Comparison of ENCODE assay signal across 14 mouse cellular contexts in the genomic region with DNA sequence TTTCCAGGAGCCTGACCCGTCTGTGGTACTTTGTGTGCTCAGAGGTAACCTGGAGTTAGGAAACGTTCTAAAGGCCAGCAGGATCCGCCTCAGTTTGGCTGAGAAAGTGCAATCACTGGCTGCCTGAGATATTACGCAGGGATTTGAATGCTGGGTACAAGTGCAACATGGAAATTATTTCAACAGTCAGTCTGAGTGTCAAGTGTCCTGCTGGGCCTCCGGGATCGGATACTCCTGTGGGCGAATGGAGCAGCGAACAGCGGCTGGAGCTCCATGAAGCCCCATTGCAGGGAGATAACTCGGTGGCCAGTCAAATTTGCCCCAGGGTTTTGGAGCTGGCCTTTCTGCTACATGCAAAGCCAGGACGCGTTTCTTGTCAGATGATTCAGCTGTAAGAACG.
DNase-seq lines count a peak whose midpoint lies in the region; ATAC-seq and TF ChIP-seq lines count a peak whose summit lies in the region.
"Had no signal": no experiment of that assay in that cellular context is flagged by ENCODE, and none has a peak within 500 bp of the region (broad histone marks: within the 10 kb centered on the region; RNA-seq: fewer than 3 reads in every experiment).

No protein-coding gene starts in this region.

- TF ChIP-seq POLR2A in myocyte (IDR thresholded peaks at IDR 0.05; ENCODE audit: insufficient read length, low read depth) = no peak

- no peak for DNase-seq in cerebellum, adult 11 months
- DNase-seq in liver = no peak
- peak; percentile 87 for DNase-seq in gastrocnemius, postnatal 25 days
- no peak for DNase-seq in c-Kit-positive CD71-positive TER-119-positive erythroid progenitor cells, embryonic 14.5 days (ENCODE audit: low spot score)
- DNase-seq in cerebellum, adult 8-10 months = no peak

- H3K4me2 ChIP-seq in liver, embryonic 16.5 days (ENCODE audit: low read depth, low read length) = no peak overlapping the region
- H3K4me2 ChIP-seq in myocyte (ENCODE audit: low read depth) = peak overlapping the region; percentile 87
- H3K4me2 ChIP-seq: hindbrain, embryonic 15.5 days; midbrain, embryonic 12.5 days; neural tube, embryonic 12.5 days had no signal

- H3K27me3 ChIP-seq in liver, embryonic 16.5 days (ENCODE audit: control insufficient read depth, insufficient read depth, low read depth, low read length) = no peaks in the 10 kb centered on the region
- no peaks in the 10 kb centered on the region for H3K27me3 ChIP-seq in myocyte (ENCODE audit: control insufficient read depth, insufficient read depth, insufficient read length)
- H3K27me3 ChIP-seq: hindbrain, embryonic 15.5 days; midbrain, embryonic 12.5 days; neural tube, embryonic 12.5 days had no signal

- H3K4me1 ChIP-seq in liver, embryonic 16.5 days (ENCODE audit: control insufficient read depth, low read depth, low read length) = no peaks in the 10 kb centered on the region

- H3K27ac ChIP-seq in liver, embryonic 16.5 days (ENCODE audit: low read length) = no peak overlapping the region
- H3K27ac ChIP-seq: hindbrain, embryonic 15.5 days; kidney, postnatal 0 days; liver, embryonic 14.5 days; midbrain, embryonic 12.5 days; neural tube, embryonic 12.5 days; stomach, postnatal 0 days had no signal

- no peaks in the 10 kb centered on the region for H3K79me2 ChIP-seq in myocyte (ENCODE audit: control insufficient read depth, insufficient read depth)

- no peaks in the 10 kb centered on the region for H3K36me3 ChIP-seq in liver, embryonic 16.5 days (ENCODE audit: control insufficient read depth, insufficient read depth)
- H3K36me3 ChIP-seq in myocyte (ENCODE audit: control insufficient read depth, insufficient read depth) = no peaks in the 10 kb centered on the region
- H3K36me3 ChIP-seq: hindbrain, embryonic 15.5 days; midbrain, embryonic 12.5 days; neural tube, embryonic 12.5 days had no signal

- H3K4me3 ChIP-seq in liver, embryonic 16.5 days (ENCODE audit: low read depth, low read length) = no peak overlapping the region
- H3K4me3 ChIP-seq in myocyte = peak overlapping the region; percentile 15
- H3K4me3 ChIP-seq: hindbrain, embryonic 15.5 days; midbrain, embryonic 12.5 days; neural tube, embryonic 12.5 days had no signal

- WGBS in liver, embryonic 16.5 days (ENCODE audit: insufficient replicate concordance) = 72% methylated on average over 13 of the region's 13 CpGs

- no peak overlapping the region for H3ac ChIP-seq in myocyte (ENCODE audit: control insufficient read depth, insufficient read length)

- peak; percentile 34 for ATAC-seq in cerebellum, adult (ENCODE audit: insufficient number of reproducible peaks, low FRiP score, low TSS enrichment)
- ATAC-seq in liver, embryonic 16.5 days (ENCODE audit: low read depth) = 0 out of 2 replicates have a peak, but pooled peaks have one; percentile 32

- H3K9me3 ChIP-seq in liver, embryonic 16.5 days (replicated peaks; ENCODE audit: control insufficient read depth, low read length) = no peaks in the 10 kb centered on the region
- H3K9me3 ChIP-seq: hindbrain, embryonic 15.5 days; midbrain, embryonic 12.5 days; neural tube, embryonic 12.5 days had no signal

- H3K9ac ChIP-seq in liver, embryonic 16.5 days (ENCODE audit: low read depth, low read length) = no peak overlapping the region
- H3K9ac ChIP-seq: hindbrain, embryonic 15.5 days; liver, embryonic 14.5 days; midbrain, embryonic 12.5 days; neural tube, embryonic 12.5 days had no signal

TF ChIP-seq in myocyte, 11 proteins besides CTCF, POLR2A, EP300 and RAD21:
- TF ChIP-seq MYOG (IDR thresholded peaks at IDR 0.05; ENCODE audit: control insufficient read depth in 1 of 3, insufficient read depth in 1 of 3, insufficient read length in 2 of 3, low read depth in 2 of 3) = no peak
- no peak for TF ChIP-seq CEBPB (IDR thresholded peaks at IDR 0.05; ENCODE audit: insufficient read depth, poor library complexity, severe bottlenecking)
- TF ChIP-seq TCF3 (IDR thresholded peaks at IDR 0.05; ENCODE audit: insufficient read length, low read depth) = no peak
- no peak for TF ChIP-seq MAX (IDR thresholded peaks at IDR 0.05; ENCODE audit: low read depth)
- no peak for TF ChIP-seq E2F4 (IDR thresholded peaks at IDR 0.05; ENCODE audit: insufficient read depth)
- TF ChIP-seq MYOD1 (IDR thresholded peaks at IDR 0.05; ENCODE audit: control insufficient read depth in 1 of 3, insufficient read length in 2 of 3, low read depth in 2 of 3) = no peak
- TF ChIP-seq POLR2AphosphoS2 (IDR thresholded peaks at IDR 0.05; ENCODE audit: insufficient read length, low read depth) = no peak
- no peak for TF ChIP-seq REST (IDR thresholded peaks at IDR 0.05; ENCODE audit: insufficient read depth, insufficient read length)
- TF ChIP-seq SRF (IDR thresholded peaks at IDR 0.05; ENCODE audit: control insufficient read depth, insufficient read length, low read depth) = no peak
- TF ChIP-seq USF1 (IDR thresholded peaks at IDR 0.05; ENCODE audit: low read depth) = no peak
- no peak for TF ChIP-seq TCF12 (IDR thresholded peaks at IDR 0.05; ENCODE audit: insufficient read depth, poor library complexity, severe bottlenecking)
